Mouse (Mus musculus): Measurements from ENCODE around the gene Ppfibp2. TPM values are rescaled to one million over a fixed set of nuclear protein-coding genes. Genes with fewer than 3 reads are reported as not detected.

Gene Ppfibp2
- total RNA-seq, 1 experiment from 2014 or later: 7.8 TPM

DNA sequence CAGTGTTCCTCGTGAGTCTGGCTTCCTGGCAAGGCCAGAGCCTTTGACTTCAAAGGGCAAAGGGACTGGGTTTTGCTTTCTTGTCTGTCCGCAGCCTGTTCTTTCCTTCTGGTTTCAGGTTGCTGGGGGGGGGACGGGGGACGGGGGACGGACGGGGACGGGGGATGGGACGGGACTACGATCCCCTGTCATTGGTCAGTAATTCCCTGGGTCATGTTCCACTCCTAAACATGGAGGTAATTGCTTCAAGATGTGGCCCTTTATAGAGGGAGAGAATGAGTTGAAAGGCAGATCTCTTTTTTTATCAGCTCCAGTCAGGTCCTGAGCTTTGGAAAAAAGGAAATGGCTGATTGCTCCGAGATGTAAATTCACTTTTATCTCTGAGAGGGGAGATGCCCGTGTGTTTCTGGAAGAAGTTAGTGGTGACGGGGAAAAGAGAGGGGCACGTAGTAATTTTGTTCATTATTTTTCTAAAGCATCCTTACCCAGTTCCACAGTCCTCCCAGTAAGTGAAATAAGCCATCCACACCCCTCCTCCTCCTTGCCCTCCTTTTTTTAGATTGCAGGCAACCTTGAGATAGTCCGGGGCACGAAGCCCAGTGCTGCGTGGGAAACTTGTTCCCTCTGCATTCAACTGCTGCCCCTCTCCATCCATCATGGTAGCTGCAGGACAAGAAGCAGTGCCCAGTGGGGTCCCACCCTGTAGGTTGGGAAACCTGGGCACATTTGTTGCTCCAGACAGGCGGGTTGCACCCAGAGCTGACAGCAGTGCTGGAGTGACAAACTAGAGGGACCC is 95.6 kb downstream of the Ppfibp2 start:
- ATAC-seq (ENCODE audit: extremely low read depth, insufficient number of reproducible peaks, low FRiP score, poor library complexity, severe bottlenecking): no peak

DNA sequence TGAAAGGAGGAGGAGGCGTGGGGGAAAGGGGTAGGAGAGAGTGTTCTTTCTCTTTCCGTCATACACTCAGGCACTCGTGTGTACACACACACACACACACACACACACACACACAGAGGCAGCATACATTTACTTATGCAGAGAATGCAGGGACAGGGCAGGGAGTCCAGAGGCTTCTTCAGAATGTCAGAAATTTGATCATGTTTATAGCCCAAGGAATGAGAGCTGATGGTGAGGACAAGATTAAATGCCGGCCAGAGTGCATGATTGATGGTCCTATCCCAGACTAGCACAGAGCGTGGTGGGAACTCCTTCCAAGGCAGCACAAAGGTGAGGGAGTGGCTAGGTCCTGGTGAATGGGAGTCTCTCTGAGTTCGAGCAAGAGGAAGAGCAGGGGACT is 96.5 kb downstream of the Ppfibp2 start:
- ATAC-seq (ENCODE audit: extremely low read depth, insufficient number of reproducible peaks, low FRiP score, poor library complexity, severe bottlenecking): no peak

DNA sequence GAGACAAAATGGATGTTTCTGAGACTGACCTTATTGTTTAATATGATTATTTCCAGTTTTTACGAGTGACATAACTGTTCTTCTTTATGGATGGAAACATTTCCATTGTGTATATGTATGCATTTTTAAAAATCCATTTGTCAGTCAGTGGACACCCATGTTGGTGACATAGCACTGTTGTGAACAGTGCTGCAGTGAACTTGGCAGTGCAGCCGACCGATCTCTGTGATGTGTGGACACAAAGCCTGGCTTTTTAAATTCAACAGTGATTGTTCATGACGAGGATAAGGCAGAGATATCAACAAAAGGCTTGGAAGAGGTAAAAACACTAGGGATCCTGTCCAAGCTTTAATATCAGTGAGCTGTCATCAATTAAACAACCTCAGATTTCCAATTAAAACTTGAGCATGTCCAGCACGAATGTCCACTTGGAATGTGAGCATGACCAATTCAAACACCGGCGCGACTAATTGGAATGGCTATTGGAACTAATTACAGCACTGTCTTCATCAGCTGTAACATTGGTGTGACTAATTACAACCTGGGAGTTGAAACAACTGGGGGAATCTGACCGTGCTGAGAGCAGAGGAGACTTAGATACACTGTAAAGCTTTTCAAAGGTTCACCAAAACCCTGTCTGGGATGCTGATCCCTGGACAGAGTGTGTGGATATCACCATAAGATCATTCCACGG is 99.4 kb downstream of the Ppfibp2 start:
- no peak for ATAC-seq (ENCODE audit: extremely low read depth, insufficient number of reproducible peaks, low FRiP score, poor library complexity, severe bottlenecking)

DNA sequence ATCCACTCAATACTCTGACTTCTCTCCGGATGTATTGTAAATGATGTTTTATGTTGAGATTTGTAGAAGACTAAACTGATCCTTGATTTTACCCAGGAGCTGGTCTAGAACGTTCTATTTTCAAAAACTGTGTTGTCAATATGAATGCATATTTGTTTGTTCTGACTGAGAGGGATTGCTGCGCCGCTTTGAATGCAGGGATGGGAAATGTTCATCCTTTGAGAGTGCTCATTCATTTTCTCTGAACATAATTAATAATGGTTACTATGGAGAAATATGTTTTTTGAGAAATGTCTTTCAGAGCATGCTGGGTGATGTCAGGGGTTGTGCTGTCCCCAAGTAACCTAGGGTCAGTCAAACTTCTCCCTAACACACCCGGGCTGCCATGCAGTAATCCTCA is 102.1 kb downstream of the Ppfibp2 start:
- ATAC-seq (ENCODE audit: extremely low read depth, insufficient number of reproducible peaks, low FRiP score, poor library complexity, severe bottlenecking): no peak

DNA sequence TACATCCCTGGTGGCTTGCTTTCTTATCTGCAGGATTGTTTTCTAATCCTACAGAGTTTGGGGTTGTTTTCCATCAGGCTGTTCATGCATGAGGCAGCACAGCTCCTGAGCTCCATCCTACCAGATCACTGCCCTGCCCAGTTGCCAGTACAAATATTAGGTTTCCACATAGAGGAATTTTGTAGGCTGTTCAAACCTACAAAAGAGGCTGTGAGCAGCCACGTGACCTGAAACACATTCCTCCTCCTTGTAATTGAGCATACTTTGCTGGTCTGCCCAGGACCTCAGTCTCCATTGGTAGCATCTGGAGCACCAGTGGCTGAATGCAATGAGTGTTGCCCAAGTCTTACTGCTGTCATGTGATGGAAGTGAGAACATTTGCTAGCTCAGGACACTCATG is 104.9 kb downstream of the Ppfibp2 start:
- no peak for ATAC-seq (ENCODE audit: extremely low read depth, insufficient number of reproducible peaks, low FRiP score, poor library complexity, severe bottlenecking)

DNA sequence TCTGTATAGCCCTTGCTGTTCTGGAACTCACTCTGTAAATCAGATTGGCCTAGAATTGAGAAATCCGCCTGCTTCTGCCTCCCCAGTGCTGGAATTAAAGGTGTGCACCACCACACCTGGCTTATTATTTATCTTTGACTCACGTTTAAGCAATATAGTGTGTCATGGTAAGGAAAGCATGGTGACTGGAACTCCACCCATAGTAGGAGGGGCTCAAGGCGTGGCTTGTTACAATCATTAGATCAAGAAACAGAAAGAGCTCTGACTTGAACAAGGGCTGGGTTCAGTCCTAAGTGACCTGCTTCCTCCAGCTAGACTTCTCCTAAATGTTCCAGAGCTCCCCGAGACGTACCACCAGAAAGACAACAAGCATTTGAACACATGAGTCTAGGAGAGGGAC is 105.6 kb downstream of the Ppfibp2 start:
- ATAC-seq (ENCODE audit: extremely low read depth, insufficient number of reproducible peaks, low FRiP score, poor library complexity, severe bottlenecking): no peak

DNA sequence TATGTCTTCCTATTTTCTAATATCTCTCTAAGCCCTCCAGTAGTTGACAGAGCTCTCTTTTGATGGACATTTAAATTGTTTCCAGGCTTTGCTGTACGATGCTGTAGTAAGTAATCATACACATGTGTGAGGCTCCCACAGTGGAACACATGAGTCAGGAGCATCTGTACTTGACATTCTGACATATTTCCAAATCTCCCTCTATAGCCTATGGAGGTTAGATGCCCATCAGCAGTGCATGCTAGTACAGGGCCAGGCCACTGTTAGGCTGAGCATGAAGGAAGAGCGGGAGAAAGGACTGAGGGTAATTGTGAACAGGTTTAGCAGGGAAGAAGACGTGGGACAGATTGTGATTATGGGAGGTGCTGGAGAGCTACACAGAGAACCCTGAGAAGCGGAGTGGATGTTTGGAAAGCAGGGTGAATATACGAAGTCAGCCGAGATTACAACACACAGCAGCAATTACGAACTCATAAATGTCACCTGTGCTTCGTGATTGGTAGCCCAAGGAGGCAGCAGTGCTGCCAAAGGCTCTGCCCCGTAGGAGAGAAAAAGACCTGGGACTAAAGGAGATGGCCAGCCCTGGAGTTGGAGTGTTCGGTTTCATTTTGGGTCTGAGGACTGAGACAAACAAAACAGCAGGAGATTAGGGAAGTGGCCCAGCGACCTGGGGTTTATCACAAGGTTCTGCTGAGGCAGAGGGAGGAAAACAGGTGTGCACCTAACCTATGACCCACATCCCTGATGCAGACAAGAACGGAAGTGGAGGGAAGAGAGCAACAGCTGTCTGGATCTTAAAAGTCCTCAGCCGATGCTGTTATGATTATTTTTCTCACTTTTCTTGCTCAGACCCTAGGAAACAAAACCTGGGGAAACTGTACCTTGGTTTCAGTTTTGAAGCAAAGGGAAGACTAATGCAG is 107.7 kb downstream of the Ppfibp2 start:
- ATAC-seq (ENCODE audit: extremely low read depth, insufficient number of reproducible peaks, low FRiP score, poor library complexity, severe bottlenecking): no peak

GRCm38 (mm10) chr7:107705941-107706340 is 110.9 kb downstream of the Ppfibp2 start:
- ATAC-seq (ENCODE audit: extremely low read depth, insufficient number of reproducible peaks, low FRiP score, poor library complexity, severe bottlenecking): no peak

GRCm38 (mm10) chr7:107707650-107708049 is 112.6 kb downstream of the Ppfibp2 start:
- peak; percentile 80 for ATAC-seq (ENCODE audit: extremely low read depth, insufficient number of reproducible peaks, low FRiP score, poor library complexity, severe bottlenecking)

DNA sequence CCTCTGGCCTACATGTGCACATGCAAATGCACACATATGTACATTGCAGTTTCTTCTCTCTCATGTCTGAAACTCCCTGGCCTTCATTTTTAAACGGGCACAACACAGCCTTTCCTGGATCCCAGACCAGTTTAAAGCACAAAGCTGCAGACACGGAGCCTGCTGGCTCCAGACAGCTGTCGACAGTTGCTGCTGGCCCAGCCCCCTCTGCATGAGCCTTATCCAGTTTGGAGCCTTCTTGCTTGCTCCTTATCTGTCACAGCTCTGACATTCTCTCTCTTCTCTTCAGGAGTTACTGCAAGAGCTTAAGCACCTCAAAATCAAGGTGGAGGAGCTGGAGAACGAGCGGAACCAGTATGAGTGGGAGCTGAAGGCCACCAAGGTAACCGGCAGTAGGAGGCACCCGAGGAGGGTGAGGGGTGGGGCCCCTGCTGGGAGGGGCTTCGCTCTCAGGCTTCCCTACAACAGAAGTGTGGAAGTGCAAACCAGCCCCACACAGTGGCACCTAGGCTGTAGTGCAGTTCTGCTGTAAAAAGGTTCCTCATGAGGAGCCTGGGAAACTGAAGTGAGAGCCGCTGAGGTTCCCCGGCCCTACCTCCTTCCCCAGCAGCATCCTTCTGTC is 113.6 kb downstream of the Ppfibp2 start:
- peak; percentile 86 for ATAC-seq (ENCODE audit: extremely low read depth, insufficient number of reproducible peaks, low FRiP score, poor library complexity, severe bottlenecking)

- ATAC-seq (ENCODE audit: extremely low read depth, insufficient number of reproducible peaks, low FRiP score, poor library complexity, severe bottlenecking): no peak
These were observed 117.7 kb downstream of the Ppfibp2 start for GRCm38 (mm10) chr7:107712743-107713142.

DNA sequence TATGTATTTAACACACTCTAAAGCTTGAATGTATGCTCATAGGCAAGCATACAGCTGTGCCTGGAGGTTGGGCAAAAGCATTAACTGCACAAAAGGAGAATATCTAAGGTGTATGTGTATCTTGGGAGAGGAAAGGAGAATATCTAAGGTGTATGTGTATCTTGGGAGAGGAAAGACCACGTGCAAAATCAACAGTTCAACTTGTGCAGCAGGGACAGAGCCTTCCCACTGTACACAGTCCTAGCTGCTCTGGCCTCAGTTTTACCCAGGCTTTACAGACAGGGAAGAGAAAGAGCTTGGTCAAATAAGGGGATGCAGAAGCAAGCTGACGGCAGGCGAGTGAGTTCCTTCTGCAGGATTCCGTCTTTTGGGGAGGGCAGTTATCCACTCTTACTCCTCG is 119.1 kb downstream of the Ppfibp2 start:
- no peak for ATAC-seq (ENCODE audit: extremely low read depth, insufficient number of reproducible peaks, low FRiP score, poor library complexity, severe bottlenecking)

- no peak for ATAC-seq (ENCODE audit: extremely low read depth, insufficient number of reproducible peaks, low FRiP score, poor library complexity, severe bottlenecking)
These were observed 125.8 kb downstream of the Ppfibp2 start for GRCm38 (mm10) chr7:107720771-107721170.

DNA sequence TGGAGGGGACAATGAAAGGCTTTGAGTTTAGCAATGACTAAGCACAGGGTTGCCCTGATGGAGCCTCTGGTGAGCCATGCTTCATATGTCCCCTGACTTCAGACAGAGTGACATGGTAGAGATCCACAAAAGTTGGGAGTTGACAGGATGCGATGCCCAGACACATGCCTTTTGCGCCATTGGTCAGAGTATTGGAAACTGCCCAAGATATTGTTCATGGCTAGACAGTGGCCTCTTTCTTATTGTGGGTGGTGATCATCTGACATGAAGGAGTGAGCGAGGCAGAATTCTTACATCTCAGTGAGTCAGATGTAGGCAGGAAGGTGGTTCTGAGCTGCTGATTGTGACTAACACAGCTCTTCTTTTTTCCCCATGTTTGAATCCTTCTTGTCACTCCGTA is 127.5 kb downstream of the Ppfibp2 start:
- no peak for ATAC-seq (ENCODE audit: extremely low read depth, insufficient number of reproducible peaks, low FRiP score, poor library complexity, severe bottlenecking)

DNA sequence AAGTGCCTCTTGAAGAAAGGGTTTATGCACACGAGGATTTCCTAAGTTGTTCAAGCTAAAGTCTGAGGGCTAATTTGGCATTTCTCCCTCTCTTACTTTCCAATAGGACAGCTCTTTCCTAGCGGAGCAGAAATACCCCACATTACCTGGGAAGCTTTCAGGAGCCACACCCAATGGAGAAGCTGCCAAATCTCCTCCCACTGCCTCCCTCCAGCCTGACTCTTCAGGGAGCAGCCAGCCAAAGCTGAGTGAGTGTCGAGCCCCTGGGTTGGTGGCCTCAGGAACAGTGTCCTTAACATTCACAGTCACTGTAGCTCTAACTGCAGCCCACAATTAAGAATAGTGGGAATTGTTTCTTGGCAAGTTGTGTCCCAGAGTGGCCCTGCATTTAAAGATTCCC is 132.5 kb downstream of the Ppfibp2 start:
- no peak for ATAC-seq (ENCODE audit: extremely low read depth, insufficient number of reproducible peaks, low FRiP score, poor library complexity, severe bottlenecking)

GRCm38 (mm10) chr7:107730587-107730986 is 135.6 kb downstream of the Ppfibp2 start:
- no peak for ATAC-seq (ENCODE audit: extremely low read depth, insufficient number of reproducible peaks, low FRiP score, poor library complexity, severe bottlenecking)

DNA sequence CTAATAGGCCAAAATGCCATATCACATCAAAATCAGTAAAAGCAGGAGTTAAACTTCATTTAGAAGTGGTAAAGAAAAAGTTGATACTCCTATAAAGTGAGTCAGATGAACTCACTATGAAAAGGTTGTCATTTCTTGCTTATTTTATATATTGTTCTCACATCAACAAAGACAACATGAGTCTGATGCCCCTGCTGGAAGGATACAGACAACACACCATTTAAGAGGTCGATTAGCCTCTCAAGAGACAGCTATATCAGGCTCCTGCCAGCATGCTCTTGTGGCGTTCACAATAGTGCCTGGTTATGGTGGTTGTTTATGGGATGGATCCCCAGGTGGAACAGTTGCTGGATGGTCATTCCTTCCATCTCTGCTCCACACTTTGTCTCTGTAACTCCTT is 138.2 kb downstream of the Ppfibp2 start:
- ATAC-seq (ENCODE audit: extremely low read depth, insufficient number of reproducible peaks, low FRiP score, poor library complexity, severe bottlenecking): no peak

GRCm38 (mm10) chr7:107738726-107739125 is 143.7 kb downstream of the Ppfibp2 start:
- no peak for ATAC-seq (ENCODE audit: extremely low read depth, insufficient number of reproducible peaks, low FRiP score, poor library complexity, severe bottlenecking)

DNA sequence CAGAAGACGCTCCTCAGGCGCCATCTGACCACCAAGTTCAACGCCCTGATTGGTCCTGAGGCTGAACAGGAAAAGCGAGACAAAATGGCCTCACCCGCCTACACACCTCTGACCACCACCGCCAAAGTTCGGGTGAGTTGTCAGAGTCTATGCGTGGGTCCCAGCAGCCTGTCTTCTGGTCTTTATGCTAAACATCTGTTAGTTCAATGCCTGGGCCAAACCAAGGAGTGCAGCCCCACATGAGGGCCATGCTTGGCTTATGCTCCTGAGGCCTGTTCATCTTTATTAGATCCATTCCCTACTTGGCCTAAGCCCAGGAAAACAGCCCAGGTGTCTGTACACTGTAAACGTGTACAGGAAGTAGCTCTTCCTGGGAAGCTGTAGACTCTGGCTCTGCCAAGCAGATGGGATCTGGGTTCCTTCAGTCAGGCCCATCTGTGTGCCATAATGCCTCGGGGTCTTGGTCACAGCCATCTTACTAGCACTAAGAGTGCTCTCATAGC is 148.0 kb downstream of the Ppfibp2 start:
- no peak for ATAC-seq (ENCODE audit: extremely low read depth, insufficient number of reproducible peaks, low FRiP score, poor library complexity, severe bottlenecking)
